In the genomic region with DNA sequence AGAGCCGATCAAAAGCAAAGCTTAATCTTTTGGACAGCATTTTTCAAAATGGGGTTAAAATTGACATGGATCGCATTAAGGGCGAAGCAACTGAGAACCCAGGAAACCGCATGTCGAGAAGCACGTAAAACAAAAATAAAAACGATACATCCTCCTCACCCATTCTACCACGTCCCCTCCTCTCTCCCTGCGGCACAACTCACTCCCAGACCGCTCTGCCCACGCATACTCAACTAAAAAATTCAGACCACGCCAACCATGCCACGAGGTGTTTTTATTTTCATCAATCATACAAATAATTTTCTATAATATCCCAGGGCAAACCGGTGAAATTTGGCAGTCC, we compare ENCODE assay signal across 8 mouse cellular contexts. TPM values are rescaled to one million over a fixed set of nuclear protein-coding genes. Genes with fewer than 3 reads are reported as not detected.
DNase-seq lines count a peak whose midpoint lies in the region; ATAC-seq and TF ChIP-seq lines count a peak whose summit lies in the region.

No protein-coding gene starts in this region.

- H3K27ac ChIP-seq in kidney, postnatal 0 days = peak overlapping the region; percentile 31; the same call in 1 of the 2 replicates
- peak overlapping the region; percentile 80 for H3K27ac ChIP-seq in forebrain, embryonic 12.5 days
- H3K27ac ChIP-seq in liver, embryonic 13.5 days = no peak overlapping the region

- peak overlapping the region; percentile 82 for H3K9ac ChIP-seq in kidney, postnatal 0 days (ENCODE audit: low read depth, low read length)
- peak overlapping the region; percentile 97 for H3K9ac ChIP-seq in forebrain, embryonic 12.5 days
- H3K9ac ChIP-seq in liver, embryonic 13.5 days = peak overlapping the region; percentile 42

- under 1% methylated on average over 14 of the region's 14 CpGs for WGBS in kidney, postnatal 0 days
- WGBS in forebrain, embryonic 12.5 days = under 1% methylated on average over 14 of the region's 14 CpGs
- WGBS in liver, embryonic 13.5 days (ENCODE audit: insufficient replicate concordance) = 6% methylated on average over 14 of the region's 14 CpGs

- H3K36me3 ChIP-seq in kidney, postnatal 0 days (ENCODE audit: insufficient read depth, low read length) = no peaks in the 10 kb centered on the region
- H3K36me3 ChIP-seq in forebrain, embryonic 12.5 days (replicated peaks) = no peaks in the 10 kb centered on the region
- H3K36me3 ChIP-seq in liver, embryonic 13.5 days = no peaks in the 10 kb centered on the region

- intact Hi-C loops in gastrocnemius, postnatal 36 days (cut with DNase I) = no loop called here

- H3K4me3 ChIP-seq in kidney, postnatal 0 days (replicated peaks; ENCODE audit: low read depth, low read length) = peak overlapping the region; percentile 84
- peak overlapping the region; percentile 94 for H3K4me3 ChIP-seq in forebrain, embryonic 12.5 days (replicated peaks)
- peak overlapping the region; percentile 72 for H3K4me3 ChIP-seq in liver, embryonic 13.5 days (replicated peaks)

- peak overlapping the region; percentile 85 for H3K4me2 ChIP-seq in kidney, postnatal 0 days (ENCODE audit: low read length)
- peak overlapping the region; percentile 63 for H3K4me2 ChIP-seq in forebrain, embryonic 12.5 days
- peak overlapping the region; percentile 90 for H3K4me2 ChIP-seq in liver, embryonic 13.5 days

- DNase-seq in kidney, postnatal 0 days (ENCODE audit: low spot score) = peak; percentile 38
- no peak for DNase-seq in kidney, postnatal 10 days
- DNase-seq in NIH3T3 (ENCODE audit: low read depth) = peak; percentile 27
- DNase-seq in liver, embryonic 13.5 days = no peak
- no peak for DNase-seq in gastrocnemius, postnatal 36 days
- no peak for DNase-seq in spleen, adult 12 weeks (ENCODE audit: low spot score)
- DNase-seq in spleen, postnatal 10 days (ENCODE audit: low spot score in 2 of 2) = no peak

- no peak for TF ChIP-seq CTCF in kidney, postnatal 0 days (IDR thresholded peaks at IDR 0.05; ENCODE audit: low read depth)

- no peaks in the 10 kb centered on the region for H3K27me3 ChIP-seq in kidney, postnatal 0 days (ENCODE audit: insufficient read depth, low read length)
- H3K27me3 ChIP-seq in forebrain, embryonic 12.5 days = no peaks in the 10 kb centered on the region
- peaks cover 25% of the 10 kb centered on the region for H3K27me3 ChIP-seq in liver, embryonic 13.5 days

- H3K9me3 ChIP-seq in kidney, postnatal 0 days (replicated peaks; ENCODE audit: low read length) = no peaks in the 10 kb centered on the region
- no peaks in the 10 kb centered on the region for H3K9me3 ChIP-seq in forebrain, embryonic 12.5 days
- H3K9me3 ChIP-seq in liver, embryonic 13.5 days (replicated peaks) = no peaks in the 10 kb centered on the region

- 0 out of 2 replicates have a peak, but pooled peaks cover 8% of the 10 kb centered on the region for H3K4me1 ChIP-seq in kidney, postnatal 0 days (replicated peaks; ENCODE audit: insufficient read depth, low read length)
- H3K4me1 ChIP-seq in forebrain, embryonic 12.5 days = peaks cover 23% of the 10 kb centered on the region
- peaks cover 43% of the 10 kb centered on the region for H3K4me1 ChIP-seq in liver, embryonic 13.5 days (replicated peaks)

- no peak for ATAC-seq in kidney, postnatal 0 days (replicated peaks; ENCODE audit: low FRiP score, low read depth)
- ATAC-seq in forebrain, embryonic 12.5 days (ENCODE audit: low FRiP score) = no peak
- no peak for ATAC-seq in liver, embryonic 13.5 days (ENCODE audit: low read depth)

RNA-seq across cellular contexts. Expression of a gene that starts 1.5 kb away (rescaled TPM):
- 2,182 and 2,224 TPM in 2 replicates for polyA plus RNA-seq in kidney, postnatal 0 days (2015; fragmentation: Nextera tagmentation; extraction: Ambion mirVana)
- polyA plus RNA-seq in forebrain, embryonic 12.5 days (2016; fragmentation: Nextera tagmentation; extraction: Ambion mirVana) = 4,450 and 4,576 TPM in 2 replicates
- 268 and 325 TPM in 2 replicates for polyA plus RNA-seq in liver, embryonic 13.5 days (2015; fragmentation: Nextera tagmentation; extraction: Ambion mirVana)
- total RNA-seq in gastrocnemius, postnatal 36 days (2021) = 10 to 100 TPM; 61.2 to 79.8 TPM

RNA-seq across cellular contexts. Expression of a gene that starts 57.3 kb away (rescaled TPM):
- polyA plus RNA-seq in kidney, postnatal 0 days (2015; fragmentation: Nextera tagmentation; extraction: Ambion mirVana) = 53.6 and 57.7 TPM in 2 replicates
- polyA plus RNA-seq in forebrain, embryonic 12.5 days (2016; fragmentation: Nextera tagmentation; extraction: Ambion mirVana) = 29.5 and 39.0 TPM in 2 replicates
- polyA plus RNA-seq in liver, embryonic 13.5 days (2015; fragmentation: Nextera tagmentation; extraction: Ambion mirVana) = 32.6 and 33.4 TPM in 2 replicates
- 100 to 1,000 TPM; 150 TPM for total RNA-seq in gastrocnemius, postnatal 36 days (2021)

Comparison
In these comparisons a context has a peak if more than half of its experiments do, and no peak if none do; other contexts are left out.
1. DNase-seq: peak in kidney, postnatal 0 days (single experiment) and NIH3T3 (single experiment); none in kidney, postnatal 10 days (single experiment), liver, embryonic 13.5 days (single experiment), gastrocnemius, postnatal 36 days (0 of 2), spleen, adult 12 weeks (single experiment) and spleen, postnatal 10 days (0 of 2).
2. H3K9ac ChIP-seq: peak in every context shown above with its lines; median percentile 97 in forebrain, embryonic 12.5 days; 82 in kidney, postnatal 0 days; 42 in liver, embryonic 13.5 days.
3. Peak in every context shown above with its lines, with median percentiles within 50 percentile points of each other: H3K4me2 ChIP-seq and H3K4me3 ChIP-seq.